Mouse (Mus musculus): Measurements from ENCODE around the gene Lta. TPM values are rescaled to one million over a fixed set of nuclear protein-coding genes. Genes with fewer than 3 reads are reported as not detected.

Lta gene
- total and polyA plus RNA-seq, 3 experiments = 0.24 TPM; not detected in 2

- Histone ChIP-seq H3K79me2 (ENCODE audit: control insufficient read depth, insufficient read depth, low read length, poor library complexity) (peaks cover 27% of the 10 kb centered on the region), H3K9ac (ENCODE audit: control insufficient read depth, low read depth, low read length, poor library complexity, severe bottlenecking) (no peak overlapping the region), H3K36me3 (ENCODE audit: control insufficient read depth in 1 of 2, insufficient read depth in 2 of 2, low read length in 2 of 2) (peaks cover 10 to 38% of the 10 kb centered on the region in 2 experiments), H3K4me3 (ENCODE audit: control insufficient read depth in 1 of 2, insufficient read depth in 1 of 2, low read depth in 2 of 2, low read length in 2 of 2) (no peak overlapping the region), H3K27ac (ENCODE audit: control insufficient read depth, low read depth, low read length) (no peak overlapping the region), H3K27me3 (ENCODE audit: control insufficient read depth in 1 of 2, insufficient read depth in 2 of 2, low read length in 2 of 2) (no peaks in the 10 kb centered on the region), H3K9me3 (replicated peaks; ENCODE audit: insufficient read depth, low read length) (no peaks in the 10 kb centered on the region), H3K4me1 (ENCODE audit: control insufficient read depth in 1 of 2, insufficient read depth in 2 of 2, low read length in 2 of 2) (peaks cover 0 to 5% of the 10 kb centered on the region in 2 experiments; a peak in 2 of 4 replicates)
- no peak for DNase-seq (ENCODE audit: low read depth, low spot score)
- TF ChIP-seq POLR2AphosphoS2 (IDR thresholded peaks at IDR 0.05; ENCODE audit: low read length) (peak; percentile 28; the same call in 1 of the 2 replicates), SIN3A (IDR thresholded peaks at IDR 0.05; ENCODE audit: low read length) (no peak), CTCF (IDR thresholded peaks at IDR 0.05 in 2 of 3, conservative IDR thresholded peaks at IDR 0.05 in 1 of 3; ENCODE audit: control insufficient read depth in 1 of 3, insufficient read depth in 1 of 3, low read depth in 2 of 3, low read length in 3 of 3, poor library complexity in 1 of 3, severe bottlenecking in 1 of 3) (no peak), ZC3H11A (IDR thresholded peaks at IDR 0.05; ENCODE audit: low read depth, low read length) (no peak), ZMIZ1 (IDR thresholded peaks at IDR 0.05; ENCODE audit: low read depth, low read length) (0 out of 2 replicates have a peak, but pooled peaks have one; percentile 4)
Measured at GRCm38 (mm10) chr17:35249451-35250197, 44.5 kb upstream of the Lta start.

GRCm38 (mm10) chr17:35248986-35249385 lies 43.8 kb upstream of the Lta start:
- Histone ChIP-seq H3K36me3 (ENCODE audit: control insufficient read depth in 1 of 2, insufficient read depth in 2 of 2, low read length in 2 of 2) (peaks cover 16 to 39% of the 10 kb centered on the region in 2 experiments), H3K27ac (ENCODE audit: control insufficient read depth, low read depth, low read length) (no peak overlapping the region), H3K9me3 (replicated peaks; ENCODE audit: insufficient read depth, low read length) (no peaks in the 10 kb centered on the region), H3K27me3 (ENCODE audit: control insufficient read depth in 1 of 2, insufficient read depth in 2 of 2, low read length in 2 of 2) (no peaks in the 10 kb centered on the region), H3K4me3 (ENCODE audit: control insufficient read depth in 1 of 2, insufficient read depth in 1 of 2, low read depth in 2 of 2, low read length in 2 of 2) (no peak overlapping the region), H3K9ac (ENCODE audit: control insufficient read depth, low read depth, low read length, poor library complexity, severe bottlenecking) (no peak overlapping the region), H3K4me1 (ENCODE audit: control insufficient read depth in 1 of 2, insufficient read depth in 2 of 2, low read length in 2 of 2) (peaks cover 0 to 11% of the 10 kb centered on the region in 2 experiments; a peak in 3 of 4 replicates), H3K79me2 (ENCODE audit: control insufficient read depth, insufficient read depth, low read length, poor library complexity) (peaks cover 33% of the 10 kb centered on the region)
- no peak for DNase-seq (ENCODE audit: low read depth, low spot score)
- TF ChIP-seq EP300 (IDR thresholded peaks at IDR 0.05; ENCODE audit: low read depth in 1 of 2, low read length in 2 of 2) = no peak
- no peak for TF ChIP-seq ZNF384 (IDR thresholded peaks at IDR 0.05; ENCODE audit: low read depth, low read length)
- TF ChIP-seq MAFK (IDR thresholded peaks at IDR 0.05; ENCODE audit: borderline replicate concordance, low read depth, low read length) = no peak
- TF ChIP-seq NELFE (IDR thresholded peaks at IDR 0.05; ENCODE audit: low read depth, low read length) = no peak
- TF ChIP-seq KAT2A (conservative IDR thresholded peaks at IDR 0.05; ENCODE audit: low read depth, low read length) = no peak
- TF ChIP-seq ZC3H11A (IDR thresholded peaks at IDR 0.05; ENCODE audit: low read depth, low read length) = no peak
- no peak for TF ChIP-seq MYB (IDR thresholded peaks at IDR 0.05; ENCODE audit: low read depth, low read length)
- TF ChIP-seq MAX (IDR thresholded peaks at IDR 0.05; ENCODE audit: low read length) = no peak
- no peak for TF ChIP-seq TCF12 (IDR thresholded peaks at IDR 0.05; ENCODE audit: low read depth, low read length)
- TF ChIP-seq NRF1 (IDR thresholded peaks at IDR 0.05; ENCODE audit: insufficient read depth, low read depth, low read length, poor library complexity, severe bottlenecking) = no peak
- no peak for TF ChIP-seq USF1 (IDR thresholded peaks at IDR 0.05; ENCODE audit: low read depth, low read length)
- TF ChIP-seq CHD1 (IDR thresholded peaks at IDR 0.05; ENCODE audit: low read depth, low read length) = no peak
- TF ChIP-seq CHD2 (IDR thresholded peaks at IDR 0.05; ENCODE audit: low read length) = no peak
- TF ChIP-seq ZMIZ1 (IDR thresholded peaks at IDR 0.05; ENCODE audit: low read depth, low read length) = no peak
- TF ChIP-seq MXI1 (IDR thresholded peaks at IDR 0.05; ENCODE audit: low read depth, low read length) = no peak
- TF ChIP-seq MYC (IDR thresholded peaks at IDR 0.05; ENCODE audit: low read depth, low read length) = no peak
- no peak for TF ChIP-seq TBP (IDR thresholded peaks at IDR 0.05; ENCODE audit: low read depth, low read length)
